Mouse (Mus musculus): ENCODE measurements around the gene Tbc1d15.

Gene Tbc1d15

DNA sequence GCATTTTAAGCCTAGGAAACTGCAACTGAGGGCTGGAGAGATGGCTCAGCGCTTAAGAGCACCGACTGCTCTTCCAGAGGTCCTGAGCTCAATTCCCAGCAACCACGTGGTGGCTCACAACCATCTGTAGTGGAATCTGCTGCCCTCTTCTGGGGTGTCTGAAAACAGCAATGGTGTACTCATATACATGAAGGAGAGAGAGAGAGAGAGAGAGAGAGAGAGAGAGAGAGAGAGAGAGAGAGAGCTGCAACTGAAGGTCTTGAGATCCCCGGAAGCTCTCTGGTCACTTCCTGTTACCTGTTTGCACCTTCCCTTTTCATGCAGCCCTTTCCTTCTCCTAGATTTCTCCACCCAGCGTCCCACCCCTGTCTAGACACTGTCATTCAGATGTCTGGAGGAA is 91.0 kb downstream of the Tbc1d15 start:
- DNase-seq (ENCODE audit: low spot score in 2 of 2) = no peak

Measured in cerebellum, postnatal 4 days (tissue).